Mouse (Mus musculus): Measurements from ENCODE around the gene Cisd2. TPM values are rescaled to one million over a fixed set of nuclear protein-coding genes. Genes with fewer than 3 reads are reported as not detected.

The Cisd2 gene
- total RNA-seq, 2 experiments from 2014 or later = 41.5 to 45.4 TPM

Other genes with a start within 250 kb of the Cisd2 start
- gene Cenpe, start 211.4 kb downstream of the Cisd2 start, total RNA-seq (2014; fragmentation: Nextera tagmentation) = 28.0 and 45.2 TPM in 2 replicates
- gene Cenpe, start 211.4 kb downstream of the Cisd2 start, total RNA-seq (2017) = 58.5 and 68.5 TPM in 2 replicates
- not detected in 2 replicates for gene Bdh2, start 142.7 kb downstream of the Cisd2 start, total RNA-seq (2014; fragmentation: Nextera tagmentation)
- not detected in 2 replicates for gene Bdh2, start 142.7 kb downstream of the Cisd2 start, total RNA-seq (2017)
- gene Slc9b2, start 116.2 kb downstream of the Cisd2 start, total RNA-seq (2014; fragmentation: Nextera tagmentation) = 0.04 TPM in 1 of 2 replicates, not detected in the other
- not detected in 2 replicates for gene Slc9b2, start 116.2 kb downstream of the Cisd2 start, total RNA-seq (2017)
- gene Slc9b1, start 75.9 kb downstream of the Cisd2 start, total RNA-seq (2014; fragmentation: Nextera tagmentation) = not detected in 2 replicates
- gene Slc9b1, start 75.9 kb downstream of the Cisd2 start, total RNA-seq (2017) = not detected in 2 replicates
- gene Ube2d3, start 14.2 kb upstream of the Cisd2 start, total RNA-seq (2014; fragmentation: Nextera tagmentation) = 296 and 439 TPM in 2 replicates
- 697 and 1,018 TPM in 2 replicates for gene Ube2d3, start 14.2 kb upstream of the Cisd2 start, total RNA-seq (2017)
- 7.0 and 10.7 TPM in 2 replicates for gene Manba, start 61.7 kb upstream of the Cisd2 start, total RNA-seq (2014; fragmentation: Nextera tagmentation)
- 16.4 and 22.3 TPM in 2 replicates for gene Manba, start 61.7 kb upstream of the Cisd2 start, total RNA-seq (2017)

All from megakaryocyte-erythroid progenitor cell, adult 5-6 weeks (primary cell).